Mouse (Mus musculus) kidney, adult 2 months (tissue): ENCODE results near the gene Csrp1.

ENCODE experiments used
- CTCF ChIP-seq: fragments of 200-500 bp; conservative IDR thresholded peaks from 2 replicates; pipeline ENCODE4 v1.5.1; 2011; ENCODE audit warnings: low read depth, mild to moderate bottlenecking, control low read depth, low read length, moderate library complexity, mixed read lengths; ENCODE audit not compliant: insufficient read depth, insufficient read length
- POLR2A ChIP-seq: fragments of 200-500 bp; IDR thresholded peaks from one replicate; pipeline ENCODE4 v1.6.1; 2011; ENCODE audit warnings: low read depth, low read length, control low read depth

DNA sequence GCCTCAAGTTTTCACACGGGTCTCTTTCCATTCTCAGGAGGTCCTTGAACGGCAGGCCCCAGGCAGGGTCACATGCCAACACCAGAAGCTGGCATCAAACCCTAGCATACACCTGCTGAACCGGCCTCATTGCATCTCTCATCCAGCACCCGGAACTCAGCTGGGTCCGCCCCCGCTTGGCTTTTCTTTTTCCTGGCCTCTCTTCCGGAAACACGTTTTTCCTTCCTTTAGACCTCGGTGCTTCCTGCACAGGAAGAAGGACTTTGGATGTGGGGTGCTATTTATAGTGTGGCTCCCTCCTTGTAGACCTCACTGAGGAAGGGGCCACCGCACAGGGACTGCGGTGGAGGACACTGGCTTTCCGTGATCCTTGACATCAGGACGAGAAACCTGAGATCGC, 46.4 kb upstream of the Csrp1 start:
- TF ChIP-seq POLR2A, result no peak
- TF ChIP-seq CTCF, result no peak
